8 mouse cellular contexts compared by ENCODE assay signal in genomic region chr17:12996345-12996744, GRCm38 (mm10). TPM values are rescaled to one million over a fixed set of nuclear protein-coding genes. Genes with fewer than 3 reads are reported as not detected.
DNase-seq lines count a peak whose midpoint lies in the region; ATAC-seq and TF ChIP-seq lines count a peak whose summit lies in the region.

No protein-coding gene starts in this region.

- H3K36me3 ChIP-seq in heart, postnatal 0 days (replicated peaks; ENCODE audit: control insufficient read depth, insufficient read depth, low read length) = no peaks in the 10 kb centered on the region
- H3K36me3 ChIP-seq in heart, embryonic 11.5 days (ENCODE audit: control insufficient read depth, insufficient read depth, low read length) = no peaks in the 10 kb centered on the region

- 31% methylated on average over 3 of the region's 3 CpGs for WGBS in heart, postnatal 0 days
- WGBS in heart, embryonic 11.5 days (ENCODE audit: insufficient replicate concordance) = 24% methylated on average over 3 of the region's 3 CpGs

- no peak overlapping the region for H3K4me2 ChIP-seq in heart, postnatal 0 days (ENCODE audit: low read depth, low read length)
- no peak overlapping the region for H3K4me2 ChIP-seq in heart, embryonic 11.5 days

- no peak overlapping the region for H3K4me3 ChIP-seq in heart, postnatal 0 days (ENCODE audit: low read depth, low read length)
- H3K4me3 ChIP-seq in heart, embryonic 11.5 days (ENCODE audit: low read depth, low read length) = no peak overlapping the region

- peak; percentile 55 for TF ChIP-seq CTCF in heart, postnatal 0 days (IDR thresholded peaks at IDR 0.05; ENCODE audit: low read depth)

- no peak for TF ChIP-seq EP300 in heart, postnatal 0 days (IDR thresholded peaks at IDR 0.05; ENCODE audit: low read depth)

- no peaks in the 10 kb centered on the region for H3K9me3 ChIP-seq in heart, postnatal 0 days (replicated peaks; ENCODE audit: control insufficient read depth, low read length)
- H3K9me3 ChIP-seq in heart, embryonic 11.5 days (replicated peaks; ENCODE audit: control insufficient read depth, low read length) = no peaks in the 10 kb centered on the region

- no peak overlapping the region for H3K9ac ChIP-seq in heart, postnatal 0 days (replicated peaks; ENCODE audit: low read depth, low read length)
- H3K9ac ChIP-seq in heart, embryonic 11.5 days (ENCODE audit: low read depth, low read length) = no peak overlapping the region

- H3K27me3 ChIP-seq in heart, postnatal 0 days (ENCODE audit: control insufficient read depth, insufficient read depth, low read length) = no peaks in the 10 kb centered on the region
- H3K27me3 ChIP-seq in heart, embryonic 11.5 days (ENCODE audit: control insufficient read depth, insufficient read depth, low read length) = no peaks in the 10 kb centered on the region

- no peak overlapping the region for H3K27ac ChIP-seq in heart, postnatal 0 days (ENCODE audit: low read depth)
- H3K27ac ChIP-seq in heart, embryonic 11.5 days (ENCODE audit: low read depth, low read length) = no peak overlapping the region

- H3K4me1 ChIP-seq in heart, postnatal 0 days (ENCODE audit: control insufficient read depth, insufficient read depth) = no peaks in the 10 kb centered on the region
- H3K4me1 ChIP-seq in heart, embryonic 11.5 days (ENCODE audit: control insufficient read depth, insufficient read depth, low read length) = no peaks in the 10 kb centered on the region

- DNase-seq in heart, postnatal 0 days (ENCODE audit: low spot score) = peak; percentile 26
- DNase-seq in 416B (ENCODE audit: low read depth) (peak; percentile 75), MN1 (ENCODE audit: low spot score) (peak; percentile 55)
- peak; percentile 78 to 82 for DNase-seq in kidney, postnatal 25 days
- peak; percentile 77 for DNase-seq in thymus, postnatal 4 days

- no peak for ATAC-seq in heart, postnatal 0 days (ENCODE audit: insufficient read depth, low read depth)
- no peak for ATAC-seq in heart, embryonic 11.5 days (replicated peaks; ENCODE audit: insufficient number of reproducible peaks, low FRiP score, low TSS enrichment)
- peak; percentile 41 for ATAC-seq in common myeloid progenitor, adult 5-6 weeks (replicated peaks; ENCODE audit: low read depth, poor library complexity, severe bottlenecking)
- ATAC-seq in megakaryocyte-erythroid progenitor cell, adult 5-6 weeks (replicated peaks; ENCODE audit: low FRiP score, low TSS enrichment, poor library complexity, severe bottlenecking) = peak; percentile 54

RNA-seq across cellular contexts. Expression of gene Wtap, which starts 2.4 kb away (rescaled TPM):
- total RNA-seq in heart, postnatal 0 days (2014; rRNA removed; ENCODE audit: low replicate concordance) = 39.6 and 41.4 TPM in 2 replicates
- polyA plus RNA-seq in heart, postnatal 0 days (2015; fragmentation: Nextera tagmentation; extraction: Ambion mirVana) = 71.1 and 72.2 TPM in 2 replicates
- polyA plus RNA-seq in heart, embryonic 11.5 days (2014; fragmentation: Nextera tagmentation; extraction: Ambion mirVana) = 83.4 and 88.8 TPM in 2 replicates
- 274 and 376 TPM in 2 replicates for total RNA-seq in common myeloid progenitor, adult 5-6 weeks (2017)
- total RNA-seq in megakaryocyte-erythroid progenitor cell, adult 5-6 weeks (2014; fragmentation: Nextera tagmentation) = 75.6 and 80.8 TPM in 2 replicates
- total RNA-seq in megakaryocyte-erythroid progenitor cell, adult 5-6 weeks (2017) = 367 and 387 TPM in 2 replicates

RNA-seq across cellular contexts. Expression of gene Sod2, which starts 10.3 kb away (rescaled TPM):
- total RNA-seq in heart, postnatal 0 days (2014; rRNA removed; ENCODE audit: low replicate concordance) = 925 and 977 TPM in 2 replicates
- 951 and 954 TPM in 2 replicates for polyA plus RNA-seq in heart, postnatal 0 days (2015; fragmentation: Nextera tagmentation; extraction: Ambion mirVana)
- polyA plus RNA-seq in heart, embryonic 11.5 days (2014; fragmentation: Nextera tagmentation; extraction: Ambion mirVana) = 308 and 326 TPM in 2 replicates
- total RNA-seq in common myeloid progenitor, adult 5-6 weeks (2017) = 77.1 and 80.1 TPM in 2 replicates
- 86.0 and 94.0 TPM in 2 replicates for total RNA-seq in megakaryocyte-erythroid progenitor cell, adult 5-6 weeks (2014; fragmentation: Nextera tagmentation)
- total RNA-seq in megakaryocyte-erythroid progenitor cell, adult 5-6 weeks (2017) = 95.3 and 124 TPM in 2 replicates

RNA-seq across cellular contexts. Expression of gene Acat2, which starts 35.8 kb away (rescaled TPM):
- 14.3 and 16.1 TPM in 2 replicates for total RNA-seq in heart, postnatal 0 days (2014; rRNA removed; ENCODE audit: low replicate concordance)
- polyA plus RNA-seq in heart, postnatal 0 days (2015; fragmentation: Nextera tagmentation; extraction: Ambion mirVana) = 13.3 and 14.8 TPM in 2 replicates
- 38.3 and 56.5 TPM in 2 replicates for polyA plus RNA-seq in heart, embryonic 11.5 days (2014; fragmentation: Nextera tagmentation; extraction: Ambion mirVana)
- 14.9 and 17.3 TPM in 2 replicates for total RNA-seq in common myeloid progenitor, adult 5-6 weeks (2017)
- total RNA-seq in megakaryocyte-erythroid progenitor cell, adult 5-6 weeks (2014; fragmentation: Nextera tagmentation) = 14.9 and 28.9 TPM in 2 replicates
- 19.2 and 20.2 TPM in 2 replicates for total RNA-seq in megakaryocyte-erythroid progenitor cell, adult 5-6 weeks (2017)

RNA-seq across cellular contexts. Expression of gene Gpr31b, which starts 55.8 kb away (rescaled TPM):
- total RNA-seq in heart, postnatal 0 days (2014; rRNA removed; ENCODE audit: low replicate concordance) = not detected in 2 replicates
- polyA plus RNA-seq in heart, postnatal 0 days (2015; fragmentation: Nextera tagmentation; extraction: Ambion mirVana) = not detected in 2 replicates
- 0.19 TPM in 1 of 2 replicates, not detected in the other for polyA plus RNA-seq in heart, embryonic 11.5 days (2014; fragmentation: Nextera tagmentation; extraction: Ambion mirVana)
- total RNA-seq in common myeloid progenitor, adult 5-6 weeks (2017) = 0.73 TPM in 1 of 2 replicates, not detected in the other
- not detected in 2 replicates for total RNA-seq in megakaryocyte-erythroid progenitor cell, adult 5-6 weeks (2014; fragmentation: Nextera tagmentation)
- not detected in 2 replicates for total RNA-seq in megakaryocyte-erythroid progenitor cell, adult 5-6 weeks (2017)

RNA-seq across cellular contexts. Expression of gene Acat3, which starts 55.9 kb away (rescaled TPM):
- total RNA-seq in heart, postnatal 0 days (2014; rRNA removed; ENCODE audit: low replicate concordance) = 0.23 TPM in 1 of 2 replicates, not detected in the other
- polyA plus RNA-seq in heart, postnatal 0 days (2015; fragmentation: Nextera tagmentation; extraction: Ambion mirVana) = 0.12 TPM in 1 of 2 replicates, not detected in the other
- 0.13 and 0.70 TPM in 2 replicates for polyA plus RNA-seq in heart, embryonic 11.5 days (2014; fragmentation: Nextera tagmentation; extraction: Ambion mirVana)
- 0.27 and 0.29 TPM in 2 replicates for total RNA-seq in common myeloid progenitor, adult 5-6 weeks (2017)
- total RNA-seq in megakaryocyte-erythroid progenitor cell, adult 5-6 weeks (2014; fragmentation: Nextera tagmentation) = 0.33 TPM in 1 of 2 replicates, not detected in the other
- total RNA-seq in megakaryocyte-erythroid progenitor cell, adult 5-6 weeks (2017) = 0.80 and 1.3 TPM in 2 replicates

Comparison
In these comparisons a context has a peak if more than half of its experiments do, and no peak if none do; other contexts are left out.
1. ATAC-seq: peak in common myeloid progenitor, adult 5-6 weeks (single experiment) and megakaryocyte-erythroid progenitor cell, adult 5-6 weeks (single experiment); none in heart, postnatal 0 days (single experiment) and heart, embryonic 11.5 days (single experiment).
2. DNase-seq: peak in every context shown above with its lines; median percentile 80 in kidney, postnatal 25 days; 77 in thymus, postnatal 4 days; 75 in 416B; 55 in MN1; 26 in heart, postnatal 0 days.